Mouse (Mus musculus) lung, adult 2 months (tissue): ENCODE results near the gene Cct5.

ENCODE experiments used
- CTCF ChIP-seq: fragments of 200-500 bp; IDR thresholded peaks from 2 replicates; pipeline ENCODE4 v1.5.1; 2011; ENCODE audit warnings: mild to moderate bottlenecking, low read length, control low read depth; ENCODE audit not compliant: insufficient read depth
- POLR2A ChIP-seq: fragments of 200-500 bp; IDR thresholded peaks from 2 replicates; pipeline ENCODE4 v1.6.1; 2011; ENCODE audit warnings: low read depth, mild to moderate bottlenecking, control low read depth, low read length, borderline replicate concordance; ENCODE audit errors: extremely low read depth

DNA sequence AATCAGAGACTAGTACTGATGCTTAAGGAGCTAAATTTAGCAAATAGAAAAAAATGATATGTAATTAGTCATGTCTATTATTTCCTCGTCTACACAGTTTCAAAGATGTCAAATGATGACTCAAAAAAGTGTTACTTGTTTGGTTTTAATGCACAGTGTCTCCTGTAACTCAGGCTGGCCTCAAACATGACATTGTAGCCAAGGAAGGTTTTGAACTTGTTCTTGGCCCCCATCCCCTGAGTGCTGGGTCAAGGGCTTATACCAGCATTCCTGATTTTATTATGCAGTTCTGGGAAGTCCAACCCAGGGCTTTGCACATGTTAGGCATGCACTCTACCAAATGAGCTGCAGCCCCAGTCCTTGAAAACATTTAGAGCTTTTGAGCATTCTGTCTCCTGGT lies 35.8 kb downstream of the Cct5 start:
- TF ChIP-seq CTCF (no peak), POLR2A (no peak)
